Comparison of ENCODE assay signal across 9 mouse cellular contexts in the genomic region with DNA sequence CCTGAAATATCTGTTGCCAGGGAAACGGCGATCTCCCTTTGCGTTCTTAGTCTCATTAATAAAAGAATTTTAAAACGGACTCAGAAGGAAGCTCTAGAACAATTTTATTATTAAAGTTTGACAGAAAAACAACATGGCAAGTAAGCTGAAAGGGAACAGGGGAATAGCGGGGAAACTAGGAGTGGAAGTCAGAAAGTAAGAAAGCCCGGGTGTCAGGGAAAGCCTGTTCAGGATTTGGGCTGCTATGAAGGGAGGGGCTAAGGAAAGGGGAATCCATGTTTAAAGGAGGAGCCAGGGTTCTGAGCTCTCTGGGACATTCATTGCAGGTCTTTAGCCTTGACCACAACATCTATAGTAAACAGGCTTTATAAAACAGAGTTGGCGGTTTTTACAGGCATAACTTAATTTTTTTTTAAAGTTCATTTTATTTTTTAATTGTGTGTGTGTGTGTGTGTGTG. TPM values are rescaled to one million over a fixed set of nuclear protein-coding genes. Genes with fewer than 3 reads are reported as not detected.
DNase-seq lines count a peak whose midpoint lies in the region; ATAC-seq and TF ChIP-seq lines count a peak whose summit lies in the region.
"Had no signal": no experiment of that assay in that cellular context is flagged by ENCODE, and none has a peak within 500 bp of the region (broad histone marks: within the 10 kb centered on the region; RNA-seq: fewer than 3 reads in every experiment).

No protein-coding gene starts in this region.

- no peaks in the 10 kb centered on the region for H3K36me3 ChIP-seq in forebrain, embryonic 11.5 days (ENCODE audit: control insufficient read depth, insufficient read depth, low read length)
- H3K36me3 ChIP-seq in liver, embryonic 12.5 days = no peaks in the 10 kb centered on the region

- TF ChIP-seq POLR2A in cerebellum, adult 2 months (IDR thresholded peaks at IDR 0.05; ENCODE audit: borderline replicate concordance, insufficient read depth, low read length) = 0 out of 2 replicates have a peak, but pooled peaks have one; percentile 22

- peak overlapping the region; percentile 56 for H3K4me3 ChIP-seq in cerebellum, adult 2 months (replicated peaks; ENCODE audit: insufficient read depth, low read depth, low read length)
- peak overlapping the region; percentile 33 for H3K4me3 ChIP-seq in forebrain, embryonic 11.5 days (ENCODE audit: low read depth, low read length)
- H3K4me3 ChIP-seq in liver, embryonic 12.5 days = peak overlapping the region; percentile 28

- peak overlapping the region; percentile 80 for H3K27ac ChIP-seq in cerebellum, adult 2 months (ENCODE audit: insufficient read depth, low read length)
- peak overlapping the region; percentile 82; the same call in 1 of the 2 replicates for H3K27ac ChIP-seq in forebrain, embryonic 11.5 days (ENCODE audit: low read depth, low read length)
- H3K27ac ChIP-seq in liver, embryonic 12.5 days = no peak overlapping the region

- H3K27me3 ChIP-seq in cerebellum, adult 2 months (ENCODE audit: control insufficient read depth, insufficient read depth, low read length) = no peaks in the 10 kb centered on the region
- no peaks in the 10 kb centered on the region for H3K27me3 ChIP-seq in forebrain, embryonic 11.5 days (ENCODE audit: control insufficient read depth, insufficient read depth, low read length)
- peaks cover 14% of the 10 kb centered on the region; the same call in 1 of the 2 replicates for H3K27me3 ChIP-seq in liver, embryonic 12.5 days (replicated peaks)

- TF ChIP-seq CTCF in cerebellum, adult 2 months (IDR thresholded peaks at IDR 0.05; ENCODE audit: borderline replicate concordance, insufficient read depth, low read depth, low read length) = no peak

- no peaks in the 10 kb centered on the region for H3K9me3 ChIP-seq in forebrain, embryonic 11.5 days (ENCODE audit: control insufficient read depth, low read length)
- no peaks in the 10 kb centered on the region for H3K9me3 ChIP-seq in liver, embryonic 12.5 days (replicated peaks)

- WGBS in cerebellum, adult 2 months = 15% methylated on average over 7 of the region's 7 CpGs
- 7% methylated on average over 7 of the region's 7 CpGs for WGBS in forebrain, embryonic 11.5 days
- WGBS in liver, embryonic 12.5 days (ENCODE audit: insufficient replicate concordance) = 18% methylated on average over 7 of the region's 7 CpGs

- DNase-seq in cerebellum, adult 2 months = peak in 1 of 2 experiments; percentile 40
- no peak for DNase-seq in cerebellum, adult 11-12 months
- DNase-seq in 3T3-L1 (ENCODE audit: low read depth, low spot score) = peak; percentile 82
- DNase-seq in forebrain, embryonic 11.5 days (ENCODE audit: low spot score) = no peak
- DNase-seq in Muller cell, postnatal 12 days (ENCODE audit: inconsistent ontology term) = no peak
- DNase-seq in cerebellum, adult 8-10 months = no peak

- H3K4me2 ChIP-seq in forebrain, embryonic 11.5 days (ENCODE audit: low read depth, low read length, severe bottlenecking) = peak overlapping the region; percentile 80
- H3K4me2 ChIP-seq in liver, embryonic 12.5 days = peak overlapping the region; percentile 53

- H3K9ac ChIP-seq in forebrain, embryonic 11.5 days (ENCODE audit: low read length) = peak overlapping the region; percentile 72
- H3K9ac ChIP-seq in liver, embryonic 12.5 days = no peak overlapping the region

- ATAC-seq in forebrain, embryonic 11.5 days (replicated peaks; ENCODE audit: low FRiP score) = peak; percentile 59; the same call in 1 of the 2 replicates
- ATAC-seq in liver, embryonic 12.5 days = no peak
- ATAC-seq in megakaryocyte-erythroid progenitor cell, adult 5-6 weeks (replicated peaks; ENCODE audit: low FRiP score, low TSS enrichment, poor library complexity, severe bottlenecking) = no peak

- peaks cover 7% of the 10 kb centered on the region; the same call in 1 of the 2 replicates for H3K4me1 ChIP-seq in cerebellum, adult 2 months (ENCODE audit: control insufficient read depth, insufficient read depth, low read length)
- no peaks in the 10 kb centered on the region for H3K4me1 ChIP-seq in forebrain, embryonic 11.5 days (replicated peaks; ENCODE audit: control insufficient read depth, insufficient read depth, low read length)
- no peaks in the 10 kb centered on the region for H3K4me1 ChIP-seq in liver, embryonic 12.5 days

RNA-seq across cellular contexts. Expression of gene Clmp, which starts 45.9 kb away (rescaled TPM):
- polyA plus RNA-seq in cerebellum, adult 2 months (2012; rRNA removed) = 21.7 and 21.8 TPM in 2 replicates
- polyA plus RNA-seq in forebrain, embryonic 11.5 days (2014; fragmentation: Nextera tagmentation; extraction: Ambion mirVana) = 23.3 and 24.6 TPM in 2 replicates
- 3.3 and 4.1 TPM in 2 replicates for polyA plus RNA-seq in liver, embryonic 12.5 days (2016; fragmentation: Nextera tagmentation; extraction: Ambion mirVana)
- total RNA-seq in megakaryocyte-erythroid progenitor cell, adult 5-6 weeks (2014; fragmentation: Nextera tagmentation) = not detected in 2 replicates
- total RNA-seq in megakaryocyte-erythroid progenitor cell, adult 5-6 weeks (2017) = 0.19 and 0.27 TPM in 2 replicates
- polyA plus RNA-seq: erythroblast, embryonic 14.5 days had no signal
